Mouse (Mus musculus) cerebellum, adult 18-20 months (tissue): ENCODE measurements at regions not wholly inside any gene's neighbourhood (a gene's known extent, or its start where the extent isn't known, plus 50 kb on each side); places are given as distances from the start of the nearest gene placed in this dataset.
"Not testable (repeated sequence)": the region's sequence is repeated elsewhere in the genome, so short reads cannot be mapped to it uniquely, and the experiment has no call there.

Experiments used
- DNase-seq, 2 experiments: peaks; one replicate each; pipeline ENCODE4 v3.0.0; 2021

- no peak for DNase-seq
Observed at GRCm38 (mm10) chr4:153157572-153157971, 325.0 kb downstream of the Ajap1 start.

GRCm38 (mm10) chr4:153152923-153153322, 329.7 kb downstream of the Ajap1 start:
- not testable (repeated sequence) for DNase-seq

- DNase-seq = no peak
Observed at GRCm38 (mm10) chr4:153133147-153133546, 349.5 kb downstream of the Ajap1 start.

- DNase-seq = peak; percentile 52 to 57
Observed at GRCm38 (mm10) chr4:153129345-153129744, 353.3 kb downstream of the Ajap1 start.

- DNase-seq = no peak
Observed at GRCm38 (mm10) chr4:153128162-153128561, 354.4 kb downstream of the Ajap1 start.

- no peak for DNase-seq
Observed at GRCm38 (mm10) chr4:153120480-153120879, 362.1 kb downstream of the Ajap1 start.

GRCm38 (mm10) chr4:153119647-153120102, 362.9 kb downstream of the Ajap1 start:
- DNase-seq = no peak

- DNase-seq = no peak
Observed at GRCm38 (mm10) chr4:153118824-153119646, 363.6 kb downstream of the Ajap1 start.

GRCm38 (mm10) chr4:153114998-153115397, 367.6 kb downstream of the Ajap1 start:
- DNase-seq = no peak

- DNase-seq = no peak
Observed at GRCm38 (mm10) chr4:153113577-153113976, 369.0 kb downstream of the Ajap1 start.

GRCm38 (mm10) chr4:153110291-153110746, 372.3 kb downstream of the Ajap1 start:
- no peak for DNase-seq

GRCm38 (mm10) chr4:153098591-153098990, 384.0 kb downstream of the Ajap1 start:
- peak in 1 of 2 experiments; percentile 7 for DNase-seq

GRCm38 (mm10) chr4:153097601-153098000, 385.0 kb downstream of the Ajap1 start:
- DNase-seq = no peak

- DNase-seq = no peak
Observed at GRCm38 (mm10) chr4:153093129-153093528, 389.5 kb downstream of the Ajap1 start.

GRCm38 (mm10) chr4:153082166-153082565, 400.4 kb downstream of the Ajap1 start:
- DNase-seq = no peak

GRCm38 (mm10) chr4:153074590-153074989, 408.0 kb downstream of the Ajap1 start:
- no peak for DNase-seq

GRCm38 (mm10) chr4:153070190-153070745, 412.3 kb downstream of the Ajap1 start:
- DNase-seq = no peak

- no peak for DNase-seq
Observed at GRCm38 (mm10) chr4:153068484-153069033, 414.1 kb downstream of the Ajap1 start.

GRCm38 (mm10) chr4:153064021-153064605, 418.5 kb downstream of the Ajap1 start:
- DNase-seq = no peak

GRCm38 (mm10) chr4:153063402-153063801, 419.2 kb downstream of the Ajap1 start:
- no peak for DNase-seq

- no peak for DNase-seq
Observed at GRCm38 (mm10) chr4:153058152-153058551, 424.5 kb downstream of the Ajap1 start.

- no peak for DNase-seq
Observed at GRCm38 (mm10) chr4:153023711-153024110, 458.9 kb downstream of the Ajap1 start.

- DNase-seq = no peak
Observed at GRCm38 (mm10) chr4:153019211-153019610, 463.4 kb downstream of the Ajap1 start.
